Mouse (Mus musculus): Measurements from ENCODE around the gene Txnrd1.

Txnrd1 gene

DNA sequence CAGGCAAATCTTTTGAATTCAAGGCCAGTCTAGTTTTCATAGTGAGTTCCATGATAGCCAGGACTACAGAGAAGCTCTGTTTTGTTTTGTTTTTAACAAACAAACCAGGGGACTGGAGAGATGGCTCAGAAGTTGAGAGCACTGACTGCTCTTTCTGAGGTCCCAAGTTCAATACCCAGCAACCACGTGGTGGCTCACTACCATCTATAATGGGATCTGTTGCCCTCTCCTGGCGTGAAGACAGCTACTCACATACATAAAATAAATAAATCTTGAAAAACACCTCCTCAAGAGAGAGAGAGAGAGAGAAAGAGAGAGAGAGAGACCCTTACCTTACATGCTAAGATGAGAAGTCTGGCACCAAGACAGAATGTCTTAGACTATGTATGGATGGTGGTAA is 84.9 kb downstream of the Txnrd1 start:
- DNase-seq (ENCODE audit: low spot score), result no peak

DNA sequence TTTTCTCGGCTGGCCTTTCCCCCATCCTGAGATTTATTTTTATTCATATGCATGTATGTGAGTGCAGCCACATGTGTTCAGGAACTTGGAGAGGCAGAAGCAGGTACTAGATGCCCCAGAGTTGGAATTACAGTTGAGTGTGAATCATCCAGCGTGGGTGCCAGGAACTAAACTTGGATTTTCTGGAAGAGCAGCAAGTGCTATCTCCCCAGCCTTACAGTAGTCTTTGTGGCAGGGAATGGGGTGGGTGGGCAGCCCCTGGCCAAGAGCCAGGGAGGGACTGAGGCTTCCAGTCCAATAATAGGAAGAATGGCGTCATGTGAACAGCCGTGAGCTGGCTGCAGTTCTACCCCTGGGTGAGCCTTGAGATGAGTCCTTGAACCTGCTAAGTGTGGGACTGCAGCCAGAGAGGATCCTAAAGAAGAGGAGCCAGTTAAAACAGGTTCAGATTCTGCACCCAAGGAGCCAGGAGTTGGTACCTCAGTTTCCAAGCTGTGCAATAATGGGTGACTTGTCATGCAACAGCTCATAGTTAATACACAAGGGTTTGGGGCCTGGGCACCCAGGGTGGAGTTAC is 85.7 kb downstream of the Txnrd1 start:
- DNase-seq (ENCODE audit: low spot score), result no peak

- DNase-seq (ENCODE audit: low spot score), result no peak
Measured at GRCm38 (mm10) chr10:82923547-82923946, 89.8 kb downstream of the Txnrd1 start.

GRCm38 (mm10) chr10:82924750-82925149 is 91.0 kb downstream of the Txnrd1 start:
- DNase-seq (ENCODE audit: low spot score), result no peak

DNA sequence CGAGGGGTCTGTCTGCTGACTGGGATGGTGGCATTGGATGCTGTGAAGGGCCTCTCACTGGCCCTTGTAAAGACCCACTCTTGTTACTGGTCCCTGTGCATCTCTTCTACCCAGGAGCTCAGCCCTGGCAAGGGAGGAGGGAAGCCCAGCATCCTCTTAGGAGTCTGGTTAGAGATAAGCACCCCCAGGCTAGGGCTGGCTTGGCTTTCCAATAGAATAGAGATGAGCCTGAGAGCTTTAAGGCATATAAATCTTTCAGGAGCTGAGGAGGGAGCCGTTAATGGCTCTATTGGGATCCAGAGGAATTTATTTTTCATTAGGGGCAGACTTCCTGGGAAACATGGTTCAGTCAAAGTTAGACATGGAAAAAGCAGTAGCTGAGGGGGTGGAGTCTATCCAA is 91.9 kb downstream of the Txnrd1 start:
- no peak for DNase-seq (ENCODE audit: low spot score)

DNA sequence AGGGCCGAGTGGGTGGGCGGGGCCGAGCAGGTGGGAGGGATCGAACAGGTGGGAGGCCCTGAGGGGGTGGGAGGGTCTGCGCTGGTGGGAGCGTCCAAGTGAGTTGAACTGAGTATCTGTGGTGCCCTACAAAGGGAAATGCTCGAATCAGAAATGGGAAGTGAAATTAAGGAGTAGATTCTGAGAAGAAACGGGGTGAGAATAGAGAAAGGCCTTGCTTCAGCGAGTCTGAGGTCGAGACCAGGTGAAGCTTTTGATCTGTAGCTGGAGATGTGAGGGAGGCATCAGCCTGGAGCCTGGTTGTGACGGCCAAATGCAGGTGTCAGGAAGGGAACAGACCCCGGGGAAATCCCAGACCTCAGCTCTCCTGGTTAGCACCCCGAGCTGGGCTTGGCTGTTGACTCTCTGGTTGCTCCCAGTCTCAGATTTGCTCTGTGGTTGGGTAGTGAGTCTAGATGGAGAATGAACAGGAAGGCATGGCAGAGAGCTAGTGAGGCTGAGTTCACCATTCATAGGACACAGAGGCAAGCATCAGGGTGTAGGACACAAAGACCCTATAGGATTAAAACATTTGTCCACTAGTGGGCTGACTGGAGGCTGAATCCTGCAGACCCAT is 101.4 kb downstream of the Txnrd1 start:
- no peak for DNase-seq (ENCODE audit: low spot score)

- DNase-seq (ENCODE audit: low spot score), result no peak
Measured at GRCm38 (mm10) chr10:82935774-82936173, 102.0 kb downstream of the Txnrd1 start.
